Mouse (Mus musculus) limb, embryonic 14.5 days (tissue): ENCODE data around the gene Pdcd6. TPM values are rescaled to one million over a fixed set of nuclear protein-coding genes. Genes with fewer than 3 reads are reported as not detected.

ENCODE experiments used
- ATAC-seq: fragments of 200-750 bp; cut with Nextera tagmentation; 2 replicates; pipeline ENCODE4 v1.8.0; 2017; ENCODE audit warnings: low read depth, moderate number of reproducible peaks, moderate TSS enrichment; ENCODE audit not compliant: low FRiP score
- DNase-seq: peaks from one replicate; pipeline ENCODE4 v3.0.0-alpha.2; 2015; ENCODE audit warnings: low spot score
- H3K27ac ChIP-seq: fragments of 300-500 bp; sonication (generic); replicated peaks from 2 replicates; pipeline ENCODE4 v1.5.1; 2014; ENCODE audit warnings: low read depth, mild to moderate bottlenecking, low read length, moderate library complexity, mixed read lengths
- H3K27me3 ChIP-seq: fragments of 300-500 bp; sonication (generic); 2 replicates; pipeline ENCODE4 v1.6.1; 2014; ENCODE audit warnings: low read length, mixed read lengths; ENCODE audit not compliant: control insufficient read depth, insufficient read depth
- H3K36me3 ChIP-seq: fragments of 300-500 bp; sonication (generic); 2 replicates; pipeline ENCODE4 v1.6.1; 2014; ENCODE audit warnings: mild to moderate bottlenecking, low read length, moderate library complexity, mixed read lengths; ENCODE audit not compliant: control insufficient read depth, insufficient read depth
- H3K4me1 ChIP-seq: fragments of 300-500 bp; sonication (generic); 2 replicates; pipeline ENCODE4 v1.6.1; 2014; ENCODE audit warnings: antibody characterized with exemption, low read length, mixed read lengths; ENCODE audit not compliant: control insufficient read depth, insufficient read depth
- H3K4me2 ChIP-seq: fragments of 300-500 bp; sonication (generic); replicated peaks from 2 replicates; pipeline ENCODE4 v1.6.1; 2014; ENCODE audit warnings: low read depth, mild to moderate bottlenecking, low read length, moderate library complexity; ENCODE audit not compliant: severe bottlenecking
- H3K4me3 ChIP-seq: fragments of 300-500 bp; sonication (generic); replicated peaks from 2 replicates; pipeline ENCODE4 v1.5.1; 2014; ENCODE audit warnings: low read length
- H3K9ac ChIP-seq: fragments of 300-500 bp; sonication (generic); 2 replicates; pipeline ENCODE4 v1.6.1; 2014; ENCODE audit warnings: mild to moderate bottlenecking, low read depth, low read length, moderate library complexity; ENCODE audit not compliant: severe bottlenecking
- H3K9me3 ChIP-seq: fragments of 300-500 bp; sonication (generic); 2 replicates; pipeline ENCODE4 v1.6.1; 2016; ENCODE audit warnings: low read length; ENCODE audit not compliant: control insufficient read depth
- POLR2A ChIP-seq: fragments of 200-500 bp; IDR thresholded peaks from 2 replicates; pipeline ENCODE4 v1.8.0; 2012; ENCODE audit warnings: inconsistent platforms, mild to moderate bottlenecking, moderate library complexity, borderline replicate concordance; ENCODE audit not compliant: insufficient read depth, insufficient read length; ENCODE audit errors: extremely low read depth
- WGBS: fragments of 180-500 bp; shearing (Covaris S2); extraction: QIAGEN DNeasy Blood & Tissue Kit; methylation state at CpG from one replicate; pipeline ENCODE4 v1.1.7; 2014; 5-methylcytosine and 5-hydroxymethylcytosine counted together
- polyA plus RNA-seq, 2 experiments: library from polyadenylated mRNA; depleted of rRNA in 1 of 2; stranded (reverse) in 1 of 2; unstranded in 1 of 2; fragments of >200 nt; fragmentation: Nextera tagmentation in 1 of 2; extraction: Ambion mirVana in 1 of 2; gene quantifications; 2 replicates each; pipeline versions ENCODE4 v1.2.1 to v1.2.3; 2012 to 2014

Gene Pdcd6
- polyA plus RNA-seq (2012; rRNA removed) (138 and 139 TPM in 2 replicates), polyA plus RNA-seq (2014; fragmentation: Nextera tagmentation; extraction: Ambion mirVana) (165 TPM in 2 replicates)

- peak within 1 kb of the TSS; percentile 78 for H3K4me3 ChIP-seq
Measured at GRCm38 (mm10) chr13:74317170-74317849, at the start of gene Pdcd6. Pdcd6 (minus strand) TSS chr13:74317580.

GRCm38 (mm10) chr13:74363859-74364235 is 46.5 kb upstream of the Pdcd6 start, which contains the start of gene Lrrc14b:
Lrrc14b (minus strand) TSS chr13:74364005.
- no peak for TF ChIP-seq POLR2A
- Histone ChIP-seq H3K9ac (no peak within 1 kb of the TSS), H3K4me1 (no peaks in the 10 kb centered on the region), H3K9me3 (no peaks in the 10 kb centered on the region), H3K4me3 (no peak within 1 kb of the TSS), H3K4me2 (no peak within 1 kb of the TSS), H3K36me3 (peaks cover 25% of the 10 kb centered on the region), H3K27ac (no peak within 1 kb of the TSS), H3K27me3 (no peaks in the 10 kb centered on the region)
- WGBS, result 78% methylated on average over 8 of the region's 8 CpGs
- ATAC-seq, result no peak
- peak; percentile 22 for DNase-seq

More at GRCm38 (mm10) chr13:74317170-74317849, at the start of gene Pdcd6:
- Histone ChIP-seq H3K4me1 (peaks cover 7% of the 10 kb centered on the region), H3K36me3 (peaks cover 30% of the 10 kb centered on the region), H3K27ac (peak within 1 kb of the TSS; percentile 73), H3K9me3 (no peaks in the 10 kb centered on the region), H3K4me2 (peak within 1 kb of the TSS; percentile 70), H3K27me3 (no peaks in the 10 kb centered on the region), H3K9ac (peak within 1 kb of the TSS; percentile 82)
- 0 out of 2 replicates have a peak, but pooled peaks have one; percentile 64 for TF ChIP-seq POLR2A
- peak; percentile 99 for ATAC-seq
- peak; percentile 96 for DNase-seq
- 1% methylated on average over 33 of the region's 36 CpGs for WGBS

GRCm38 (mm10) chr13:74363176-74363858 is 45.9 kb upstream of the Pdcd6 start:
- 0 out of 2 replicates have a peak, but pooled peaks have one; percentile 19 for ATAC-seq
- 85% methylated on average over 13 of the region's 13 CpGs for WGBS

GRCm38 (mm10) chr13:74362218-74362617 is 44.8 kb upstream of the Pdcd6 start:
- Histone ChIP-seq H3K27me3 (no peaks in the 10 kb centered on the region), H3K9me3 (no peaks in the 10 kb centered on the region), H3K4me3 (no peak overlapping the region), H3K4me1 (no peaks in the 10 kb centered on the region), H3K9ac (no peak overlapping the region), H3K36me3 (peaks cover 38% of the 10 kb centered on the region), H3K4me2 (no peak overlapping the region), H3K27ac (no peak overlapping the region)
- DNase-seq, result no peak
- 70% methylated on average over 2 of the region's 2 CpGs for WGBS
- no peak for ATAC-seq
- TF ChIP-seq POLR2A, result no peak

More at GRCm38 (mm10) chr13:74363176-74363858, 45.9 kb upstream of the Pdcd6 start:
- Histone ChIP-seq H3K4me3 (no peak overlapping the region), H3K9me3 (no peaks in the 10 kb centered on the region), H3K4me1 (no peaks in the 10 kb centered on the region), H3K27ac (no peak overlapping the region), H3K4me2 (no peak overlapping the region), H3K36me3 (peaks cover 30% of the 10 kb centered on the region), H3K9ac (no peak overlapping the region), H3K27me3 (no peaks in the 10 kb centered on the region)
- DNase-seq, result no peak
- no peak for TF ChIP-seq POLR2A

GRCm38 (mm10) chr13:74356491-74356890 is 39.1 kb upstream of the Pdcd6 start:
- no peak for DNase-seq
- H3K4me2 ChIP-seq, result no peak overlapping the region
- no peak overlapping the region for H3K4me3 ChIP-seq
- ATAC-seq, result no peak
- H3K9ac ChIP-seq, result no peak overlapping the region
- H3K27ac ChIP-seq, result no peak overlapping the region
- WGBS, result 96% methylated on average over 13 of the region's 13 CpGs
- no peaks in the 10 kb centered on the region for H3K27me3 ChIP-seq
- peaks cover 58% of the 10 kb centered on the region for H3K36me3 ChIP-seq
- TF ChIP-seq POLR2A, result no peak
- no peaks in the 10 kb centered on the region for H3K4me1 ChIP-seq
- H3K9me3 ChIP-seq, result no peaks in the 10 kb centered on the region
